Mouse (Mus musculus) ovary, adult 18-20 months (tissue): Measurements from ENCODE around the gene Chrne.

Experiments
- DNase-seq: peaks from one replicate; pipeline ENCODE4 v3.0.0; 2022; ENCODE audit warnings: low spot score, mixed read lengths

Chrne gene

DNA sequence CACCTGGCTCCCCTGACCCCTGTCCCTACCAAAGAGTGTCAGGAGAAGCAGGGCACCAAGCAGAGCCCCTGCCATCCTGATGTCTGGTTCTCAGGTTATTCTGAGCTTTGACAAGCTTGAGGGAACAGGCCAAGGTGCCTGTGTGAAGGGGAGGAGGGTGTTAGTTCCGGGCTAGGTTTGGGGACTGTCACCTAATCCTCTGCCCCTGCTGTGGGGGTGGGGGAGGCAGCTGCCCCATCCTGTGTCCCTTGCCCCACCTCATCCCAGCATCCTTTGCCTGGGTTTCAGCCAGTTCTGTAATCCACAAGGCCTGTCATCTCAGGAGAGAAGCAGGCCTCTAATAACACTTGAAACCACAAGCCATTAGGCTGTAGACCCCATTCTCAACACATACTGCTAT lies at the start of gene Chrne:
Chrne (minus strand) TSS at position 116 of the 400 bp plus-strand sequence.
- no peak for DNase-seq

DNA sequence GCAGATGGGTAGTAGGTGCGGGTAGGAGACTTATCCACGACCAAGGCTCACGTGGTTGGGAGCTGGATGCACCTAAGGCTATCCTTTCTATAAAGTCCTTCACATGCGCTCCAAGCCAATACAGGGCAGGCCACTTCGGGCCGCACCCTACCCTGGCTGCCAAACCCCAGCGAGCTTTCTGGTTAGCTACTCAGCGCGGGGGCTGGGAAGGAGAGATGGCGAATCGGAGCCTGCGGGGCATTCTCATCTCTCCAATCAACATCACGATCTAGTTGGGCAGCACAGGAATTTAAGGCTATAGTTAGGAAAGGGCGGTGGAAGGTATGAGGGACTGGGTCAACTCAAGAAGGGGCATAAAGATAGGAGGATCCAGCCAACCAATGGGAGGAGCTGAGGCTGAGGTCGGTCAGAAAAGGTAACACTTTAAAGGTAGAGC lies 49.3 kb upstream of the Chrne start:
- DNase-seq, result no peak

DNA sequence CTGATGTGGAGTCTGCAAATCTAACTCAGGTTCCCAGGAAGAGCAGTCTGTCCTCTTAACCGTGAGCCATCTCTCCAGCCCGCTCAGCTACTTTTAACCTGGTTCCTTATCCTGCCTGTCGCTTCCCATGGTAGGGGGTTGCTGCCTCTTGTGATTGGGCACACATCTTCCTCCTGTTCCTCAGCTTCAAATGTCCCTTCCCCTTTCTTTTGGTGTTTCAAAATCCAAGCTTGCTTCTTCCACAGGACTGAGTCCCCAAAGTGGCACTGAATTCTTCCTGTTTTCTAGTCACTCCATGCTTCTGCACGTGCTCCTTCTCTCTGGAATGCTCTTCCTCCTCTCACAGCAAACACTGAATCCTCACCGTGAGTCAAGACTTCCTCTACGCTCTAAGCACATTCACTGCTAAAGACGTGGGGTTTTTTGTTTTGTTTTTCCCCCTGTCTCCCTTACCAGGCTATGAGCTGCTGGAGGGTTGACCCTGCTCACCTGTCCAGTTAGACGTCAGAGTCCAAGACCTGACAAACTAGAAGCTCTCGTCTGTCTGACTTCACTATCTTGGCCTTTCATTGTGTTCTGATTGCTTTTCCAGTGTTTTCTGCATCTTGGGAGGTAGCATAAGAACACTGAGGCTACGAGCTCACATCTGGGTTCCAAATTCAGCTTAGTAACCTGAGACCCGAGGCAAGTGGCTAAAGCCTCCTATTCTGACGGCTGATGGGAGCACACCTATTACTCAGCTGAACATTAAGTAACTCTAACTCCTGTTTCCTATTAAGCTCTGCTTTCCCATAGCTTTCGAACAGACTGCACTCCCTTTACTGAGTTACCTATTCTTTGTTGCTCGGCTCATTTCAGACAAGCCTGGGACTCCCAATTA lies 48.5 kb upstream of the Chrne start:
- DNase-seq, result no peak

DNA sequence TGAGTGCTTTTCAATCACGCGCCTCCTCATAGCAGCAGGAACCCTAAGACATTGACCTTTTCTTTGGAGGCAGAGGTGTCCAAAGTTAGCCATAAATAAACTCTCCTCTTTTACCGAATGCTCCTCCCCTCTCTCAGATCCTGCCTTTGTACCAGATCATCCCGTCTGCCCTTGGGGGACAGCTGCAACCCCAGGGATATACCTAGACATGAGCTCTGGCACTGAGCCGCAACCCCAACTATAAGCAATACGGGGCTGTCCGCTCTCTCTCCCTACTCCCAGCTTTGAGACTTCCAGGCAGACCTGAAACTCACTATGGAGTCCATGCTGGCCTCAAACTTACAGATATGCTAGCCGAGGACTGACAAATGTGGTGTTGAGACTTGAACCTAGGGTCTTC lies 47.7 kb upstream of the Chrne start:
- DNase-seq, result no peak

DNA sequence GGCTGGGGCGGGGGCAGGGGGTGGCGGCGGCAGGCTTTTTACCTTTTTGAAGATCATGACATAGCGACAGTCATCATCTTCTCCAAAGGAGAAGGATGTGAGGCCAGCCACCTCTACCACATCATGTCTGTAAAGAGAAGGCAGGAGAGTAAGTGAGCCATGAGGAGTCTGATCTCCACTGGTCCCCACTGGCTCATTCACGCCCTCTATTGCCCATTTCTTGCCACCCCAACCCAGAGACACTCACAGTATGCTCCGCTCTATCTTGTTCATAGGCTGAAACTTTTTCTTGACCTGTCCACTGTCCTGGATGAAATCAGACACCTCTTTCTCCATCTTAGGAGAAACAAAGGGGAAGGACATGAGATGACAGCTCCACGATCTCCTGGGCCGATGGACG lies 45.7 kb upstream of the Chrne start:
- DNase-seq, result no peak

DNA sequence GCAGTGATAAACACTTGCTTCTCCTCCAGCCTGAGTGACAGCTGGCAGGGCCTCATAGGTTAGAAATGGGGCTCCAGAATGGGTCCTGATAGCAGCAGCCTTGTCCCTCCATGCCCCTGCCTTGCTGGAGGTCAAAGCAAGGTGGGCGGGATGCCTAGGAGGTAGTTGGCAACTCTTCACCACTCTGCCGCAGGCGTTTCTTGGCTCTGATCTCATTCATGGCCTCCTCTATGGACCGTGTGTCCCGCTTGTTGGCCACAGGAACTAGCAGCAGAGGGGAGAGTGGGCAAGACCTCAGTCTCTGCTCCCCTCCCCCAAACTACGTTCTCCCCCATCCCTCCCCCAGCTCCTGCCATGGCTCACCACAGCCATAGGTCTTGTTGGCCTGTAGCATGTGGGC lies 44.9 kb upstream of the Chrne start:
- DNase-seq, result no peak

DNA sequence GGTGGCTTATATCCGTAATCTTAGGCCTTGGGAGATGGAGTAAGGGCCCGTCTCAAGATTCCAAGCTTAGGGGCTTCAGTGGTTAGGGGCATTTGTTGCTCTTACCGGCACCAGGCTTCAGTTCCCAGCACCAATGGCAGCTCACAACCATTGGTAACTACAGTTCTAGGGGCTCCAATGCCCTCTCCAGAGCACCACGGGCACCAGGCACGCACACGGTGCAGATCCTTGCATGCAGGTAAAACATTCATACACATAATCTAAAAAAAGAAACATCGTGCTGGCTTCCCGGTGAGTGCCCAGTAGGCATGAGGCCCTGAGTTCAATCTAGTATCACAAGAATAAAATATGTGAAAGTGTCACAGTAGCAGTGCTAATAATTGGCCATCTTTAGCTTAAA lies 44.1 kb upstream of the Chrne start:
- no peak for DNase-seq

DNA sequence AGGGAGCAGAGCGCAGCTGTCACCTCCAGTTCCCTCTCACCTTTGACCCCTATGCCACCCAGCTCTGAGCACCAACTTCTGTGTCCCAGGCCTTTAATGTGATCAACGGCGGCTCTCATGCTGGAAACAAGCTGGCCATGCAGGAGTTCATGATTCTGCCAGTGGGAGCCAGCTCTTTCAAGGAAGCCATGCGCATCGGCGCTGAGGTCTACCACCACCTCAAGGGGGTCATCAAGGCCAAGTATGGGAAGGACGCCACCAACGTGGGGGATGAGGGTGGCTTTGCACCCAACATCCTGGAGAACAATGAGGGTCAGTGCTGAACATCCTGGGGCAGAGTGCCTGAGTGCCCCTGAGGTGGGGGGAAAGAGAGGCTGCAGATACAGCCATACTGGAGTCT lies 41.6 kb upstream of the Chrne start:
- DNase-seq, result no peak

DNA sequence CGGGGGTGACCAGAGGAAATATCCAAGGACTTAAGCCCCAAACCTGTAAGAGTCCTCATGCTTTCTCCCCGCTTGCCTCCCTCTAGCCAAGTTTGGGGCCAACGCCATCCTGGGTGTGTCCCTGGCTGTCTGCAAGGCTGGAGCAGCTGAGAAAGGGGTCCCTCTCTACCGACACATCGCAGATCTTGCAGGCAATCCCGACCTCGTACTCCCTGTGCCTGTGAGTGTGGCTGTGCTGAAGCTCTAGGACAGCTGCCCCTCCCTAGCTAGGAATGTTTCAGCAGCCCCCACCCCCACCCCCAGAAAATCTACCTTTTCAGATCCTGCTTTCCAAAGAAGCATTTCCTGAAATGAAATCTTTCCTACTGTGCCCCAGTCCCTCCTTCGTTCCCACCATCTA lies 39.9 kb upstream of the Chrne start:
- DNase-seq, result no peak

DNA sequence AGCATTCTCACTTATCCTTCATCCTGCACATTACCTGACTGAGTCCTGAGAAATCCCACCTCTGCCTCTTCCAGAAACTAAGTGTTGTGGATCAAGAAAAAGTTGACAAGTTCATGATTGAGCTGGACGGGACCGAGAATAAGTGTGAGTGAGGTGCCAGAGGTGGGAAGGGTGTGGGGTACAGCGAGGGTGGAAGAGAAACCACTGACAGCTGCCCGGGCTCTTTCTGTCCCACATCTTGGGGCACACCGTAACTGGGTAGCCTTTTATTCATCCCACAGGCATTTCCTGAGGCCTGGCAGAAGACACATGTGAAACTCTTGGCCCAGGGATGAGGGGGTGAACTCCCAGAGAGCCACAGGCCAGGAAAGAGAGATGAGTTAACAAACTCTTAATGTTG lies 39.5 kb upstream of the Chrne start:
- no peak for DNase-seq

DNA sequence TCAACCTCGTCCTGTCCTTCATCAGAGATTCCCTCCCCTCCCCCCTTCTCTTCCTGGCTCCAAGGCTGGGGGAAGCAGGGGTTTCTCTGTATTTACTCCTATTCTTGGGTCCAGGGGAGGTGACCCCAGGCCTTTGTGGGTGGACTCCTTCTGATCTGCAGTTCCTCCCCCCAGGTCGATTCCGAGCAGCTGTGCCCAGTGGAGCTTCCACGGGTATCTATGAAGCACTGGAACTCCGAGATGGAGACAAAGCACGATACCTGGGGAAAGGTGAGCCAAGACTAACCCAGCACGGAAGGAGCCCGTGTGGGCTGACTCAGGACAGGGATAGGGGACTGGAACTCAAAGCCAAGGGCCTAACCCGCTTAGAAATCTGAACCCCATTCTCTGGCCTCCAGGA lies 39.0 kb upstream of the Chrne start:
- no peak for DNase-seq

DNA sequence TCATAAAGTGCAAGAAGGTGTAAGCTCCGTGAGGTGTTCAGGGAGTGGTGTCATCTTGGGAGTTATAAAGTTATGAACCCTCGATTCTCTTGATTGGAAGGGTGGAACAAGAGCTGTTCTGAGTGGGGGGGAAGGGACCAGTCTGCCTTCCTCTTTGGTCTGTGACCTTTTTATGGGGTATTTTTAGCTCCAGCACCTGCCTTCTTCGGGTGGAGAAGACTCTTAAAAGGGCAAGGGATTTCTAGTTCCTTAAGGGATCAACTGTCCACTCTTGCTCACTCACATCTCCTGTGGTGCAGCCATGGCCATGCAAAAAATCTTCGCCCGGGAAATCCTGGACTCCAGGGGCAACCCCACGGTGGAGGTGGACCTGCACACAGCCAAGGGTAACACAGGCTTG lies 38.6 kb upstream of the Chrne start:
- no peak for DNase-seq

DNA sequence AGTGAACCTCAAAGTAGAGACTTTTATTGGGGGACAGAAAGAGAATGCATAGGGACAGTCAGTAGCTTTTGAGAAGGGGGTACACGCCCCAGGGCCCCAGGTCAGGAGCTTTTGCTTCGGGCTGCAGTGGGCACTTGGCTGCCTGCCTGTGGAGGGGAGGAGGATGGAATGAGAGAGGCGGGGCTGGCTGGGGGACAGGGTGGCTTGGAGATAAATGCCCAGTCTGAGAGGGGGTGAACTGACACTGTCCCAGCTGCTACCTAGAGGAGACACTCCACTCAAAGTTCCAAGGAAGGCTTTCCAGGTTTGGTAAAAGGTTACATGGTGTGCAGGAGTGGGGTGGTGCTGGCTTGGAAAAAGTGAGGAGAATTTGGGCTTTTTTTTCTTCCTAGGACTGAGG lies 37.9 kb upstream of the Chrne start, which contains the start of gene Eno3:
Eno3 (plus strand) TSS at position 239 of the 400 bp plus-strand sequence.
- no peak for DNase-seq

DNA sequence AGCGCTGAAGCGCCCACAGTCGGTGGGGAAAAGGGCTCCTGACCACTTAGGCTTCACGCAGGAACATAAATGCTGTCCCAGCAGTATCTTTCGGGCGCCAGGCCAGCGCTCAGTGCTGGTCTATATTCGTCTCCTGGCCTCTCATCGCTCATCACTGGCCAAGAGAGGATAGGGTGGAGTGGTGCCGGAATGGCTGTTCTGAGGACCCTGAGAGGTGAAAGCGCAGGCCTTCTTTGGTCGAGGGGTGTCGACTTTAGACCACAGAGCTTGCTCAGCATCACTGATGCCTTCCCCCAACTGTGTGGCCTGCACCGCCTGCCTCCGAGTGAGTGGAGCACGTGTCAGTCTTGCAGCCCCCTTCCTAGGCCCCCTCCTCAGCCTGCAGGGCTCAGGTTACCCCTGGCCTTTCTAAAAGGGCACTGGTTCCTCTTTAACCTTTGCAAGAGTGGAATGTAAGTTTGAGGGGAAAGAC lies 37.5 kb upstream of the Chrne start:
- no peak for DNase-seq

DNA sequence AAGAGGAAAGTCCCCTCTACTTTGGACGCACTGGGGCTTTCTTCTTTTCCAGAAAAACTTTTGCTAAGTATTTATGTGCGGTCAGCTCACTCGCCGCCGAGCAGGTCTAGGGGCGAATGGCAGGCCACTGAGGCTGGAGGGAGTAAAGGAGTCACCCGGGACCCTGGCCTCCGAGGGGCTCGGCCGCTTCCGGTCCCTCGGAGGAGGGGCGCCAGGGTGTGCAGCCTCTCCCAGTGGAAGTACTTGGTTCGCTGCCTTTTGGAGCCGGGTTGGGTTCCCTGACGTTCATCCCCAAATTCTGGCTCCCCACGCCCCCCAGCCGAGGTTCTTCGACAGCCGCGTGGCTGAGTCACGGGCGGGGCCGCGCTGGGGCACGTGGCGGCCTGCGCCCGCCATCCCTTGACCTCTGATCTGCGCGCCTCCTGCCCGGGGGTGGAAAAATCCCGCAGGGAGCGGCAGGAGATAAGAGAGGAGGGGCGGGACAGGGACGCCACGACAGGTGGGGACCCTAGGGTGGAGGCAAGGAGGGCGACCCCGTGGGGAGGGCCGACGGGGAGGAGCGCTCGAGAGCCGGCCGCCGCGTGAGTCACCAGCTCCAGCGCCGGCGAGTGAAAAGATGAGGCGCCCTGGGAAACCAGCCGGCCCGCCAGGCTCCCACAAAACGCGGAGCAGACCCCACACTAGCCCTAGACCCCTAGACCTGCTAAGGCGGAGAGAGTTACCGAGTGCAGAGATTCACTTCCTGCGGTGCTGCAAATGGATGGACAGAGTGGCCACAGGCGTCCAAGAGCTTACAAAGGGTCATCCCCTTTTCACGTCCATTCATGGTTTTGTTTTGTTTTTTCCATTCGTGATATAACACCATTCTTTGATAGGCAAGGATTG lies 36.8 kb upstream of the Chrne start:
- peak; percentile 53 for DNase-seq

DNA sequence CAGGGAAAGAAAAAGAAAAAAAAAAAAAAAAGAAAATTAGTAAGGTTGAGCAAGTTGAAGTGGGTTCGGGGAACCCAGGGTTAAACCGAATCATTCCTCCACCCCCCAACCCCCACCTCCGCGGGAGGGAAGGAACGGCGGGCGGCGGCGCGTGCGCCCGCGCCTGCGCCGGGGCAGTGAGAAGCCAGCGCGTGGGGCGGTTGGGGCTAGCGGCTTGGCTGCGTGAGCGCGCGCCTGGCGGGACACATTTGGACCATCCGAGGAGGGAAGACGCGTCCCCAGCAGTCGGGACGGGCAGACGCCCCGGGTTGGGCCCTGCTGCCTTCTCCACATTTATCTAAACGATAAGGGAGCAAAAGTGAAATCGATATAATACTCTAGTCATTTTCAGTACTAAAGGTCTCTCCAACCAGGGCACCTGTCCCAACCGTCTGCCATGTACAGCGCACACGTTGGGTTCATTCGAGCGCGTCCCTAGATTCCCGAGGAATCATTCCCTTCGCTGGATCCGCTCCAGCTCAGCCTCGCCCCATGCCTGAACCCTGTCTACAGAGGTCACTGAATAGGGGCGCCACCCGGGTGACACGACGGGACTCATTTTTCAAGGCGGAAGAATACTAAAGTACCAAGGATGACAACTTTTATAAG lies 36.0 kb upstream of the Chrne start:
- peak; percentile 71 for DNase-seq

DNA sequence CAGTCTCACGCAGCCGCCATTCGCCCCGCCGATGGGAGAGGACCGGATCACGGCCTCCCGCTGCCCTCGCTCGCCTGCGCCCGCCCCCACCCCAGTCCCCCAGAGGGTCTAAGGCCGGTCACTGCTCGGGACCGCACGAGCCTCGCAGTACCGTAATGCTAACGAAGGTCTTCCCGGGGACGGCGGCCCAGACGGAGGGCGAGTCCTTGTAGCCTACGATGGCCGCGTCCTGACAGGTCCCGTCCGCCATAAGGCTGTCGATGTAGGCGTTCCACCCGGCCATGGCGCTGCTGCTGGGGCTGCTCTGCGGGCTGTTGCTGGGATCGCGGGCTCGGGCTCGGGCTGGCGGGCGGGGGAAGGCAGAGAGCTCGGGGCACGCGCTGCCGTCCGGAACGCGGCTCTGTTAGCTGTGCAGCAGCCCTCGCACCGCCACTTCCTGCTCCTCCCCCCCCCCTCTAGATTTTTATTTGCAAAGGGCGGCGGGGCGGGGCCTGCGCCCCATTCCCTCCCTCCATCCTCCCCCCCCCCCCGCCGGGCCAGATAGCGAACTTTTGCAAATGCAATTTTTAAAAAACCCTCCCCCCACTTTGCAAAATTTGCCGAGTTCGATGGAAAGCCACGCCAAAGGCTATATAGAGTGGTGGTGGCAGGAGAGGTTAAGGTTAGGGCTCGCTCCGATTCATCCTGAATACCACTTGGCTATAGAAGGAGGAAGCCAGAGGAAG lies 35.3 kb upstream of the Chrne start, which contains the start of gene Pfn1:
Pfn1 (minus strand) TSS at position 447 of the 725 bp plus-strand sequence.
- DNase-seq, result peak; percentile 52

DNA sequence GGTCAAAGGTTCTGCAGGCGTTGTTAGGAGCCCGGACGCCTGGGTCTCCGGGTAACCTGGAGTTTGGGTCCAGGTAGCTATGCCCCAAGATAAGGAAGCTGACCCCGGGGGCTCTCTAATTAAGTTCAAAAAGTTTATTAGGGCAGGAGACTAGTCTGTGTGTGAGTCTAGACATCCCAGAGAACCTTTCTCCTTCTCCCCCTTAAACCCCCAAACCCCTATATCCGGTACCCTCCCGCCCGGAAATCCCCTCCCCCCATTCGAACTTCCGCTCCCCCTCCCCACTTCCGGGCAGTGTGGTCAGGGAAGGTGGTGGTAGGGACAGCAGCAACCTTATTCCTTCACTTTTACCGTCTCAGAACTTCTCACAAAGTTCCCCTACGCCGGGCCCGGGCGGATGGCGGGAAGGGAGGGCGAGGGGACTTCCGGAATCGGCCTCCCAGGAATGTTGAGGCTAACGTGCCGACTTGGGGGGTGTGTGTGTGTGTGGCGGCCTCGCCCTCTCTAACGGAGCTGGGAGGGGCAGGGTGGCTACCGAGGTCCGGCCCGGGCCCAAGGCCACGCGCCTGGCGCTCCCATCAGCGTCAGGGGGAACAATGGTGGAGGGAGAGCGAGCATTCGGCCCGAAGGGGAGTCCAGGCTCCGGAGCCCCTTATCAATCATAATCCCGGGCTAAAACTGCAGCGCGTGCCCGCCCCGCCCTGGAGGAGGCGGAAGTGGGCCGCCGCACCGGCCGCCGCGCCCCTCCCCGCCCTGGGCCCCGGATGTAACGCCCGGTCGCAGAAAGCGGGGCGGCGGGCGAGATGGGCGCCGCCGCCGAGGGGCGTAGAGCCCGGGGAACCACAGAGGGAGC lies 34.6 kb upstream of the Chrne start:
- DNase-seq, result peak; percentile 54

DNA sequence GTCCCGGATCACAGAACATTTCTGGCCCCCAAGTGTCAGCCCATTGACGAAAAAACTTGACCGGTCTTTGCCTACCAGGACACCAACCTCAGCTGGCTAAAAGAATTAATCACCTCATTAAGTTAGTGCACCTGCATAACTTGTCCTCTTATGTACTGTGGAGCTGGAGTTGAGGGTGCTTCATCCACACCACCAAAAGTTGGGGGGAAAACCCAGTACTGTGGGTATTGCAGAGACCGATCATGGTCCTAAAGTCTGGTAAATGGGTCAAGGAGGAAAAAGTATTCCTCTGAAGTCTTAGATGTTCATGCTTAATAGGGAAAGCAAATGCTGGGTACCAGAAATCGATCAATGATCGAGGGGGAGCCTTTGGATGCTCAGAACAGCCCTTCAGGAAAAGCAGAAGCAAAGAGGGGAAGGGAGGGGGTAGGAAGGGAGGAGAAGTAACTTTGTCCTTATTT lies 33.9 kb upstream of the Chrne start:
- DNase-seq, result no peak
